Mouse (Mus musculus) intestine, postnatal 0 days (tissue): ENCODE data around the gene Ick. TPM values are rescaled to one million over a fixed set of nuclear protein-coding genes. Genes with fewer than 3 reads are reported as not detected.

Experiments
- ATAC-seq: fragments of 200-750 bp; cut with Nextera tagmentation; 2 replicates; pipeline ENCODE4 v1.8.0; 2017; ENCODE audit warnings: mild to moderate bottlenecking, moderate TSS enrichment, moderate library complexity
- H3K27ac ChIP-seq: fragments of 300-500 bp; sonication (generic); 2 replicates; pipeline ENCODE4 v1.5.1; 2014; ENCODE audit warnings: mild to moderate bottlenecking, low read depth, low read length, moderate library complexity
- H3K27me3 ChIP-seq: fragments of 300-500 bp; sonication (generic); replicated peaks from 2 replicates; pipeline ENCODE4 v1.6.1; 2014; ENCODE audit warnings: low read length, mixed read lengths; ENCODE audit not compliant: control insufficient read depth, insufficient read depth
- H3K36me3 ChIP-seq: fragments of 300-500 bp; sonication (generic); 2 replicates; pipeline ENCODE4 v1.6.1; 2014; ENCODE audit warnings: mild to moderate bottlenecking, moderate library complexity; ENCODE audit not compliant: control insufficient read depth, insufficient read depth
- H3K4me1 ChIP-seq: fragments of 300-500 bp; sonication (generic); replicated peaks from 2 replicates; pipeline ENCODE4 v1.6.1; 2014; ENCODE audit warnings: antibody characterized with exemption, low read length, mixed read lengths; ENCODE audit not compliant: control insufficient read depth, insufficient read depth
- H3K4me2 ChIP-seq: fragments of 300-500 bp; sonication (generic); replicated peaks from 2 replicates; pipeline ENCODE4 v1.6.1; 2014; ENCODE audit warnings: low read depth, mild to moderate bottlenecking, moderate library complexity
- H3K4me3 ChIP-seq: fragments of 300-500 bp; sonication (generic); 2 replicates; pipeline ENCODE4 v1.5.1; 2014; ENCODE audit warnings: low read depth, low read length
- H3K9ac ChIP-seq: fragments of 300-500 bp; sonication (generic); 2 replicates; pipeline ENCODE4 v1.6.1; 2014; ENCODE audit warnings: mild to moderate bottlenecking, low read depth, low read length
- H3K9me3 ChIP-seq: fragments of 300-500 bp; sonication (generic); 2 replicates; pipeline ENCODE4 v1.6.1; 2016; ENCODE audit warnings: mixed run types; ENCODE audit not compliant: control insufficient read depth
- CTCF ChIP-seq: sonication (generic); IDR thresholded peaks from 2 replicates; pipeline ENCODE4 v1.5.1; 2016; ENCODE audit warnings: low read depth, mild to moderate bottlenecking, control low read depth, antibody characterized with exemption, moderate library complexity
- WGBS: fragments of 180-500 bp; shearing (Covaris S2); extraction: QIAGEN DNeasy Blood & Tissue Kit; methylation state at CpG from one replicate; pipeline ENCODE4 v1.1.7; 2014; 5-methylcytosine and 5-hydroxymethylcytosine counted together
- polyA plus RNA-seq: library from polyadenylated mRNA; unstranded; fragments of >200 nt; fragmentation: Nextera tagmentation; extraction: Ambion mirVana; gene quantifications from 2 replicates; pipeline ENCODE4 v1.2.1, GENCODE M21; 2015

The Ick gene
- polyA plus RNA-seq, 1 experiment from 2014 or later = 27.3 TPM

- Histone ChIP-seq H3K9ac (no peak overlapping the region), H3K4me1 (peaks cover 7% of the 10 kb centered on the region), H3K9me3 (no peaks in the 10 kb centered on the region), H3K27ac (no peak overlapping the region), H3K4me3 (no peak overlapping the region), H3K4me2 (no peak overlapping the region), H3K27me3 (no peaks in the 10 kb centered on the region), H3K36me3 (no peaks in the 10 kb centered on the region)
- TF ChIP-seq CTCF = no peak
- WGBS = 34% methylated on average over 7 of the region's 7 CpGs
- ATAC-seq = peak; percentile 5; the same call in 1 of the 2 replicates
Observed at GRCm38 (mm10) chr9:78212341-78213049, 103.5 kb downstream of the Ick start.

DNA sequence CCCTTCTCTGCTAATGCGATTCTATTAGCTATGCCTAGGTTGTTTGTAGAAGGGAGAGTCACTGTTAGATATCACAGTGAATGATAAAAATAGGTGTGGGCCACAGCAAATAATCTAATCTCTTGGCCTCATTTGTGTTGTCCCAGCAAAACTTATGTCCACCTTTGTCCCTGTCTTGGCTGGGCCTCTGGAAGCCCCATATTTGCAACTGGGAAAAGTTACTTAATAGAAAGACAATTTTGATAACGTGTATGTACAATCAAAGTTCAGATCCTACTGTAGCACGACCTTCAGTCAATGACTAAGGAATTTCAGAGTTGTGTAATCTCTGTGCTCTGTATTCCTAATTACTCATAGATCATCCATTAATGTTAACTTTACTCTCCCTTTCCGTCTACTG, 108.1 kb downstream of the Ick start:
- peak; percentile 90 for ATAC-seq
- H3K27ac ChIP-seq = no peak overlapping the region; the same call in 1 of the 2 replicates
- no peak for TF ChIP-seq CTCF
- H3K4me2 ChIP-seq = no peak overlapping the region
- H3K27me3 ChIP-seq = no peaks in the 10 kb centered on the region
- H3K36me3 ChIP-seq = no peaks in the 10 kb centered on the region
- no peaks in the 10 kb centered on the region for H3K9me3 ChIP-seq
- peaks cover 7% of the 10 kb centered on the region for H3K4me1 ChIP-seq
- 31% methylated on average over 4 of the region's 4 CpGs for WGBS
- no peak overlapping the region for H3K9ac ChIP-seq
- H3K4me3 ChIP-seq = no peak overlapping the region

Other genes starting within 250 kb of the Ick start
- gene Elovl5, start 191.8 kb upstream of the Ick start, polyA plus RNA-seq = 32.5 and 35.0 TPM in 2 replicates
- not detected in 2 replicates for gene Gcm1, start 57.3 kb upstream of the Ick start, polyA plus RNA-seq
- 37.7 and 40.2 TPM in 2 replicates for gene Fbxo9, start 127 bp upstream of the Ick start, polyA plus RNA-seq
- gene Gsta4, start 73.6 kb downstream of the Ick start, polyA plus RNA-seq = 23.3 and 36.2 TPM in 2 replicates
- 94.0 and 129 TPM in 2 replicates for gene Gsta1, start 121.5 kb downstream of the Ick start, polyA plus RNA-seq
- gene Gm3776, start 147.9 kb downstream of the Ick start, polyA plus RNA-seq = 66.1 and 82.0 TPM in 2 replicates
- gene Gm10639, start 180.7 kb downstream of the Ick start, polyA plus RNA-seq = 0.69 and 0.70 TPM in 2 replicates
- not detected in 2 replicates for gene Omt2a, start 205.6 kb downstream of the Ick start, polyA plus RNA-seq
- gene Omt2b, start 218.4 kb downstream of the Ick start, polyA plus RNA-seq = not detected in 2 replicates
- 94.5 and 130 TPM in 2 replicates for gene Gsta2, start 246.6 kb downstream of the Ick start, polyA plus RNA-seq